20 mouse cellular contexts compared by ENCODE assay signal in genomic region chr1:94835982-94836381, GRCm38 (mm10).
"Had no signal": no experiment of that assay in that cellular context is flagged by ENCODE, and none has a peak within 500 bp of the region (broad histone marks: within the 10 kb centered on the region; RNA-seq: fewer than 3 reads in every experiment).

No protein-coding gene starts in this region.

- H3K36me3 ChIP-seq: liver, embryonic 15.5 days; midbrain, embryonic 10.5 days; neural tube, embryonic 13.5 days; neural tube, embryonic 15.5 days had no signal

- H3K4me1 ChIP-seq: liver, embryonic 15.5 days; megakaryocyte, embryonic 14.5 days; midbrain, embryonic 10.5 days; neural tube, embryonic 13.5 days; neural tube, embryonic 15.5 days had no signal

- H3K4me3 ChIP-seq: liver, embryonic 15.5 days; megakaryocyte, embryonic 14.5 days; midbrain, embryonic 10.5 days; myocyte; neural tube, embryonic 13.5 days; neural tube, embryonic 15.5 days had no signal

- H3K27me3 ChIP-seq: liver, embryonic 15.5 days; megakaryocyte, embryonic 14.5 days; neural tube, embryonic 13.5 days; neural tube, embryonic 15.5 days had no signal

- H3K4me2 ChIP-seq: liver, embryonic 15.5 days; lung, embryonic 14.5 days; neural tube, embryonic 13.5 days; neural tube, embryonic 15.5 days had no signal

- H3K27ac ChIP-seq: liver, embryonic 15.5 days; midbrain, embryonic 10.5 days; neural tube, embryonic 13.5 days; neural tube, embryonic 15.5 days had no signal

- ATAC-seq: midbrain, embryonic 16.5 days had no signal

- DNase-seq: lung, adult 18-20 months; lung, embryonic 14.5 days; lung, postnatal 10 days; lung, postnatal 4 days; midbrain, embryonic 14.5 days; retina, postnatal 1 day; right cerebral cortex, adult 18-20 months; right cerebral cortex, postnatal 25 days; right cerebral cortex, postnatal 4 days; spleen, adult 18-20 months; thymus, adult 18-20 months; thymus, postnatal 14 days; thymus, postnatal 36 days had no signal

- H3K9me3 ChIP-seq: liver, embryonic 15.5 days; megakaryocyte, embryonic 14.5 days; midbrain, embryonic 10.5 days; neural tube, embryonic 13.5 days; neural tube, embryonic 15.5 days had no signal

- H3K9ac ChIP-seq: liver, embryonic 15.5 days; lung, embryonic 14.5 days; neural tube, embryonic 13.5 days; neural tube, embryonic 15.5 days had no signal
